Mouse (Mus musculus) liver, embryonic 13.5 days (tissue): Measurements from ENCODE around the gene Wwc2. TPM values are rescaled to one million over a fixed set of nuclear protein-coding genes. Genes with fewer than 3 reads are reported as not detected.

ENCODE experiments used
- ATAC-seq: fragments of 200-750 bp; cut with Nextera tagmentation; 2 replicates; pipeline ENCODE4 v1.8.0; 2017; ENCODE audit warnings: low read depth, mild to moderate bottlenecking, moderate number of reproducible peaks, moderate library complexity
- DNase-seq: peaks from one replicate; pipeline ENCODE4 v3.0.0; 2022
- H3K27ac ChIP-seq: fragments of 300-500 bp; sonication (generic); 2 replicates; pipeline ENCODE4 v1.5.1; 2015; ENCODE audit warnings: moderate library complexity, mild to moderate bottlenecking, inconsistent platforms
- H3K27me3 ChIP-seq: fragments of 300-500 bp; sonication (generic); 2 replicates; pipeline ENCODE4 v1.6.1; 2015; ENCODE audit warnings: mild to moderate bottlenecking, inconsistent platforms
- H3K36me3 ChIP-seq: fragments of 300-500 bp; sonication (generic); 2 replicates; pipeline ENCODE4 v1.6.1; 2015; ENCODE audit warnings: mild to moderate bottlenecking, inconsistent platforms
- H3K4me1 ChIP-seq: fragments of 300-500 bp; sonication (generic); replicated peaks from 2 replicates; pipeline ENCODE4 v1.6.1; 2015; ENCODE audit warnings: inconsistent platforms
- H3K4me2 ChIP-seq: fragments of 300-500 bp; sonication (generic); 2 replicates; pipeline ENCODE4 v1.6.1; 2015; ENCODE audit warnings: inconsistent platforms, mild to moderate bottlenecking, moderate library complexity
- H3K4me3 ChIP-seq: fragments of 300-500 bp; sonication (generic); replicated peaks from 2 replicates; pipeline ENCODE4 v1.5.1; 2015; ENCODE audit warnings: mild to moderate bottlenecking, inconsistent platforms
- H3K9ac ChIP-seq: fragments of 300-500 bp; sonication (generic); 2 replicates; pipeline ENCODE4 v1.6.1; 2015; ENCODE audit warnings: mild to moderate bottlenecking, inconsistent platforms
- H3K9me3 ChIP-seq: fragments of 300-500 bp; sonication (generic); replicated peaks from 2 replicates; pipeline ENCODE4 v1.6.1; 2016; ENCODE audit warnings: inconsistent platforms
- WGBS: fragments of 180-500 bp; shearing (Covaris S2); methylation state at CpG from one replicate; pipeline ENCODE4 v1.1.7; 2015; ENCODE audit not compliant: insufficient replicate concordance; 5-methylcytosine and 5-hydroxymethylcytosine counted together
- polyA plus RNA-seq: library from polyadenylated mRNA; unstranded; fragments of >200 nt; fragmentation: Nextera tagmentation; extraction: Ambion mirVana; gene quantifications from 2 replicates; pipeline ENCODE4 v1.2.1, GENCODE M21; 2015

The Wwc2 gene
- polyA plus RNA-seq, 1 experiment from 2014 or later = 1.5 TPM

- no peak for DNase-seq
- H3K9ac ChIP-seq = no peak overlapping the region
- no peak overlapping the region for H3K4me3 ChIP-seq
- no peaks in the 10 kb centered on the region for H3K27me3 ChIP-seq
- no peak overlapping the region for H3K27ac ChIP-seq
- H3K4me1 ChIP-seq = peaks cover 2% of the 10 kb centered on the region; the same call in 1 of the 2 replicates
- ATAC-seq = no peak
- H3K4me2 ChIP-seq = no peak overlapping the region
- H3K9me3 ChIP-seq = no peaks in the 10 kb centered on the region
- 77% methylated on average over 6 of the region's 6 CpGs for WGBS
- H3K36me3 ChIP-seq = peaks cover 6% of the 10 kb centered on the region; the same call in 1 of the 2 replicates
Measured at GRCm38 (mm10) chr8:47920575-47921144, 70.1 kb downstream of the Wwc2 start.

GRCm38 (mm10) chr8:47917060-47918035, 73.4 kb downstream of the Wwc2 start:
- no peak overlapping the region for H3K4me2 ChIP-seq
- 30% methylated on average over 19 of the region's 19 CpGs for WGBS

DNA sequence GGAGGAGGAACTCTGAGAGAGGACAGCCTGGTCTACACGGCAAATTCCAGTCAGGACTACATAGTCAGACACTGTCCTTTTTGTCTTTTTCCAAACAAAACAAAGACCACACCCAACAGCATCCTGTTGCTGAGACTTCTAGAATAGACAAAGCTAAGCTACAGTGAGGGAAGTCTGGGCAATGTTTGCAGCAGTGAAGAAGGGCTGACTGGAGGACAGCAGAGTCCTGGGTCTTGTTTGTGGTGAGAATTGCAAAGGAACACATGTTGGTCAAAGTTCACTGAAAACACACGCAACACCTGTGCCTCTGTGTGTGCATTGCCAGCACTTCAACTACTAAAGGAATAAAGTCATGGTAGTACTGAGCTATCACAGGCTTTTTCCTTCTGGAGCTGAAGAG, 75.2 kb downstream of the Wwc2 start:
- Histone ChIP-seq H3K9ac (no peak overlapping the region), H3K9me3 (no peaks in the 10 kb centered on the region), H3K4me1 (peaks cover 4% of the 10 kb centered on the region; the same call in 1 of the 2 replicates), H3K4me2 (no peak overlapping the region), H3K27me3 (no peaks in the 10 kb centered on the region), H3K36me3 (peaks cover 6% of the 10 kb centered on the region; the same call in 1 of the 2 replicates), H3K4me3 (no peak overlapping the region), H3K27ac (no peak overlapping the region)
- no peak for DNase-seq
- ATAC-seq = no peak
- WGBS = 60% methylated on average over 2 of the region's 2 CpGs

More at GRCm38 (mm10) chr8:47917060-47918035, 73.4 kb downstream of the Wwc2 start:
- no peaks in the 10 kb centered on the region for H3K9me3 ChIP-seq
- no peaks in the 10 kb centered on the region for H3K27me3 ChIP-seq
- ATAC-seq (no peak), DNase-seq (no peak)
- no peak overlapping the region for H3K4me3 ChIP-seq
- peaks cover 6% of the 10 kb centered on the region; the same call in 1 of the 2 replicates for H3K36me3 ChIP-seq
- peaks cover 4% of the 10 kb centered on the region; the same call in 1 of the 2 replicates for H3K4me1 ChIP-seq
- no peak overlapping the region for H3K9ac ChIP-seq
- H3K27ac ChIP-seq = no peak overlapping the region

DNA sequence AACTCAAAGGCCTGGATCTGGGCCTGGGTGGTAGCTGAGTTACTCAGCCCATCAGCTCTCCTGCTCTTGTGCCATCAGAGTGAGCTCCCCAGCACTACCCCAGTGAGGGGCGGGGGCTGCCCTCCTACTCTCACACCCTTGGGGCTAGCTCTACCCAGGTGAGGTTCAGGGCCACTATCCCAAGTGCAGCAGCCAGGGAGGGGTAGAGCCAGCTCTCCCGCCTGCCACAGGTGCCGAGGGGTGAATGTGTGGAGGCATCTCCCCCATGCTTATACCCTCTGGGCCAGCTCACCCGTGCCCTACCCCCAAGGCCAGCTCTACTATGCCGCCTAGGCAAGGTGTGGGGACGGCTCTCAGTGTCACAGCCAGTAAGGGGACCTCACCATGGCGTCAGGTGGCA, 75.8 kb downstream of the Wwc2 start:
- Histone ChIP-seq H3K4me1 (peaks cover 4% of the 10 kb centered on the region; the same call in 1 of the 2 replicates), H3K27me3 (no peaks in the 10 kb centered on the region), H3K9me3 (no peaks in the 10 kb centered on the region), H3K4me3 (no peak overlapping the region), H3K36me3 (peaks cover 2% of the 10 kb centered on the region; the same call in 1 of the 2 replicates), H3K4me2 (no peak overlapping the region), H3K9ac (no peak overlapping the region), H3K27ac (no peak overlapping the region)
- ATAC-seq = no peak
- no peak for DNase-seq
- WGBS = 68% methylated on average over 7 of the region's 7 CpGs

DNA sequence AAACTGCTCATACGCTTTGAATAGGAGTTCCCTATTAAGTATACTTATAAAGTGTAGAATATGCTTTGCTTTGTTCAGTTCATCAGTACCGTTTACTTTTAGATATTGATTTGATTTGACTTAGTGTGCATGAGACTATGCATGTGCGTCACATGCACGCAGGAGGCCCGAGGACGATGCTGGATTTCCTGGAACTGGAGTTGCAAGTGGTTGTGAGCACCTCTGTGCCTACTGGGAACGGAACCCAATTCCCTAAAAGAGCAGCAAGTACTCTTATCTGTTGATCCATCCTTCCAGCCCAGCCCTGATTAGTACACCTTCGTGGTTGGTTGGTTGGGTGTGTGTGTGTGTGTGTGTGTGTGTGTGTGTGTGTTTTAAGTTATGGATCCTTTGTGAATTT, 76.6 kb downstream of the Wwc2 start:
- no peak for DNase-seq

DNA sequence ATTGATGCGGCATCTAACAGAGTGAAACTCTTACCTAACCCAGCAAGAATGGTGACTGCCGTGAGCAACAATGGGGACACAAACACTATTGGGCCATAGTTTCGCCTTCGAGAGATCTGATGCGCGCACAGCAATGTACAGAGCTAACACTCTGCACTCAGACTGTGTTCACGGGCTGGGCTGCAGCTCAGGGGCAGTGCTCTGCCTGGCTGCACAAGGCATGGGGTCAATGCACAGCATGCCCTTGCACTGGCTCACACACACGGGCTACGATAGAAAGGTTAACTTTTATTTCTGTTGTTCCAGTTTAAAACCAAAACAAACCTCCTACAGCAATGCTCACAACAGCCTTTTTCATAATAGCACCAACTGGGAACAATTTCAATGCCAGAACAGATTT, 77.1 kb downstream of the Wwc2 start:
- DNase-seq = no peak
- WGBS = 80% methylated on average over 9 of the region's 9 CpGs
- H3K9me3 ChIP-seq = no peaks in the 10 kb centered on the region
- no peak overlapping the region for H3K4me3 ChIP-seq
- H3K4me2 ChIP-seq = no peak overlapping the region
- H3K4me1 ChIP-seq = peaks cover 4% of the 10 kb centered on the region; the same call in 1 of the 2 replicates
- no peak overlapping the region for H3K27ac ChIP-seq
- no peak for ATAC-seq
- no peaks in the 10 kb centered on the region for H3K36me3 ChIP-seq
- H3K9ac ChIP-seq = no peak overlapping the region
- no peaks in the 10 kb centered on the region for H3K27me3 ChIP-seq

More for the DNA sequence above, 76.6 kb downstream of the Wwc2 start:
- H3K27me3 ChIP-seq = no peaks in the 10 kb centered on the region
- H3K36me3 ChIP-seq = no peaks in the 10 kb centered on the region
- H3K4me1 ChIP-seq = peaks cover 4% of the 10 kb centered on the region; the same call in 1 of the 2 replicates
- no peak overlapping the region for H3K4me2 ChIP-seq
- H3K9ac ChIP-seq = no peak overlapping the region
- no peak overlapping the region for H3K27ac ChIP-seq
- WGBS = 72% methylated on average over 8 of the region's 8 CpGs
- no peaks in the 10 kb centered on the region for H3K9me3 ChIP-seq
- no peak overlapping the region for H3K4me3 ChIP-seq
- no peak for ATAC-seq

GRCm38 (mm10) chr8:47909681-47910080, 81.0 kb downstream of the Wwc2 start:
- Histone ChIP-seq H3K4me1 (no peaks in the 10 kb centered on the region), H3K36me3 (no peaks in the 10 kb centered on the region), H3K9ac (no peak overlapping the region), H3K27ac (no peak overlapping the region), H3K9me3 (no peaks in the 10 kb centered on the region), H3K27me3 (no peaks in the 10 kb centered on the region), H3K4me2 (no peak overlapping the region), H3K4me3 (no peak overlapping the region)
- DNase-seq (no peak), ATAC-seq (no peak)
- 77% methylated on average over 11 of the region's 11 CpGs for WGBS

GRCm38 (mm10) chr8:47907056-47907455, 83.7 kb downstream of the Wwc2 start:
- H3K27ac ChIP-seq = no peak overlapping the region
- WGBS = 79% methylated on average over 9 of the region's 9 CpGs
- no peak overlapping the region for H3K4me2 ChIP-seq
- no peak overlapping the region for H3K9ac ChIP-seq
- H3K9me3 ChIP-seq = no peaks in the 10 kb centered on the region
- H3K4me1 ChIP-seq = no peaks in the 10 kb centered on the region
- no peaks in the 10 kb centered on the region for H3K27me3 ChIP-seq
- H3K36me3 ChIP-seq = no peaks in the 10 kb centered on the region
- DNase-seq = no peak
- no peak overlapping the region for H3K4me3 ChIP-seq
- ATAC-seq = no peak

- no peaks in the 10 kb centered on the region for H3K9me3 ChIP-seq
- H3K9ac ChIP-seq = no peak overlapping the region
- no peak overlapping the region for H3K4me2 ChIP-seq
- no peak for DNase-seq
- no peak overlapping the region for H3K27ac ChIP-seq
- H3K4me1 ChIP-seq = no peaks in the 10 kb centered on the region
- WGBS = 70% methylated on average over 9 of the region's 9 CpGs
- no peak overlapping the region for H3K4me3 ChIP-seq
- H3K27me3 ChIP-seq = no peaks in the 10 kb centered on the region
- no peaks in the 10 kb centered on the region for H3K36me3 ChIP-seq
- no peak for ATAC-seq
Measured at GRCm38 (mm10) chr8:47906142-47906541, 84.6 kb downstream of the Wwc2 start.

DNA sequence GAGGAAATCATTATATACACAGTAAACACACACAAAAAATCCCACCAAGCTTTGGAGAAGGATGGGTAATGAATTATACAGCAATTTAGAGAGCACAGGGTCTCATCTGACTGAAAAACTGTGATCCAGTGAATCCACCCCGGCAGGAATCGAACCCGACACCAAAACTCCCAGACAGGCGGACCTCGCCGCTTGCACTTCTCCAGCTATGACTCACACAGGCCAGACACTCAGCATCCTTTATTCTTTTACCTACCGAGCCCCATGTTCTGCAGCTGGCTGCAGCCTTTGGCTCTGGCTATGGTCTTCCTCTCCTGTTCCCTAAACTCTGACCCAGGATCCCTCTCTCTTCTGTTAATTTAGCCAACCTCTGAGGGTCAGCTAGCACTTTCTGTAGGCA, 85.5 kb downstream of the Wwc2 start:
- H3K27ac ChIP-seq = no peak overlapping the region
- no peaks in the 10 kb centered on the region for H3K27me3 ChIP-seq
- H3K9me3 ChIP-seq = no peaks in the 10 kb centered on the region
- H3K36me3 ChIP-seq = no peaks in the 10 kb centered on the region
- no peak overlapping the region for H3K4me3 ChIP-seq
- WGBS = 87% methylated on average over 7 of the region's 7 CpGs
- H3K9ac ChIP-seq = no peak overlapping the region
- no peak for ATAC-seq
- no peak overlapping the region for H3K4me2 ChIP-seq
- DNase-seq = no peak
- H3K4me1 ChIP-seq = no peaks in the 10 kb centered on the region

GRCm38 (mm10) chr8:47904004-47904403, 86.7 kb downstream of the Wwc2 start:
- Histone ChIP-seq H3K4me3 (no peak overlapping the region), H3K27ac (no peak overlapping the region), H3K9ac (no peak overlapping the region), H3K4me2 (no peak overlapping the region), H3K27me3 (no peaks in the 10 kb centered on the region), H3K9me3 (no peaks in the 10 kb centered on the region), H3K4me1 (no peaks in the 10 kb centered on the region), H3K36me3 (peaks cover 2% of the 10 kb centered on the region; the same call in 1 of the 2 replicates)
- DNase-seq = no peak
- ATAC-seq = no peak
- WGBS = 63% methylated on average over 7 of the region's 7 CpGs
